Comparison of ENCODE assay signal across 11 mouse cellular contexts in the genomic region with DNA sequence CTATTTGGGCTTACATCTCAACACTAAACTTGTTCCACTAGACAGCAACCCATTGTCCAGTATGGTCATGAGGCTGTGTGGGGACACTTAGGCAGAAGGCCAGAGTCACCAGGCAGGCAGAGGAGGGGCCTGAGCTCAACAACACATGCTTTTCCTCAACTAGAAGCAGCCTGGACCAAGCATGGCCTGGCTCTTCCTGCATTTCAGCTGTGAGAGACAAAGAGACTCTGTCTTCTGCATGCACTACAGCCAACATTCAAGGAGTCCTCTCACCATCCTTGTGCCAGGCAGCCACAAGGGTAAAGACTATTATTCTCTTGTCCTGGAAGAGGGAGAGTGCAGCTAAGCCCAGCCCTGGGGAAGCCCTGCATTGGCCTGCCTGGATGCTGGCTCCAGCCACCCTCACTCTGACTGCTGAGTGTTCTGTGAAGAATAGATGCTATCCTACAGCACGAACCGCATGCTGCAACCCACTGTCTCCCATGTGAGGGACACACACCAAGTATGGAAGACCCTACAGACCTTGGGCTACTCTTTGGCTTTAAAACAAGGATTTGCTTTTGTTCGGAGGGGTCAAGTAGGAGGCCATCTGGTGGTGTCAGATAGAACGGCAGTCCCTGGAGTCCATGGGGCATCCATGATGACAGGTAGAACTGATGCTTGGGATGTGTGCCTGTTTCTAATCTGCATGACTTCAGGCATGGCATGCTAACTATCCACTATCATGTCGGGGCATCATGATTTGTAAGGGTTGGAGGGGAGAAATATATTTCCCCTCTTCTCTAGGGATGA. TPM values are rescaled to one million over a fixed set of nuclear protein-coding genes. Genes with fewer than 3 reads are reported as not detected.
DNase-seq lines count a peak whose midpoint lies in the region; ATAC-seq and TF ChIP-seq lines count a peak whose summit lies in the region.
"Had no signal": no experiment of that assay in that cellular context is flagged by ENCODE, and none has a peak within 500 bp of the region (broad histone marks: within the 10 kb centered on the region; RNA-seq: fewer than 3 reads in every experiment).

No protein-coding gene starts in this region.

- no peak overlapping the region for H3K4me3 ChIP-seq in left cerebral cortex, adult 2 months
- H3K4me3 ChIP-seq in limb, embryonic 10.5 days, result no peak overlapping the region
- H3K4me3 ChIP-seq: forebrain, embryonic 12.5 days; limb, embryonic 15.5 days had no signal

- peaks cover 98% of the 10 kb centered on the region for H3K36me3 ChIP-seq in limb, embryonic 10.5 days

- peak; percentile 40; the same call in 1 of the 2 replicates for ATAC-seq in megakaryocyte-erythroid progenitor cell, adult 5-6 weeks (replicated peaks; ENCODE audit: low FRiP score, low TSS enrichment, poor library complexity, severe bottlenecking)
- ATAC-seq: midbrain, embryonic 16.5 days had no signal

- no peaks in the 10 kb centered on the region for H3K9me3 ChIP-seq in limb, embryonic 10.5 days (replicated peaks)
- H3K9me3 ChIP-seq: forebrain, embryonic 12.5 days; limb, embryonic 15.5 days had no signal

- peak; percentile 57 for DNase-seq in cerebellum, adult 9-11 months
- no peak for DNase-seq in cerebellum, postnatal 14 days
- no peak for DNase-seq in left cerebral cortex, adult 2 months (ENCODE audit: extremely low spot score in 1 of 2, low spot score in 2 of 2)
- no peak for DNase-seq in left cerebral cortex, postnatal 36 days (ENCODE audit: low spot score in 2 of 2)
- peak; percentile 25 for DNase-seq in ZHBTc4 (ENCODE audit: low read depth, low spot score)
- DNase-seq in gastrocnemius, adult 18-20 months (ENCODE audit: low spot score), result no peak
- DNase-seq in limb, embryonic 10.5 days (ENCODE audit: low spot score), result no peak

- H3K4me1 ChIP-seq in limb, embryonic 10.5 days, result no peaks in the 10 kb centered on the region
- H3K4me1 ChIP-seq: forebrain, embryonic 12.5 days; limb, embryonic 15.5 days had no signal

- WGBS in limb, embryonic 10.5 days, result 85% methylated on average over 5 of the region's 5 CpGs

- no peaks in the 10 kb centered on the region for H3K27me3 ChIP-seq in limb, embryonic 10.5 days (ENCODE audit: low read depth, poor library complexity, severe bottlenecking)
- H3K27me3 ChIP-seq: forebrain, embryonic 12.5 days; limb, embryonic 15.5 days had no signal

- TF ChIP-seq CTCF in left cerebral cortex, adult 2 months (IDR thresholded peaks at IDR 0.05), result peak; percentile 42

- peak overlapping the region; percentile 59; the same call in 1 of the 2 replicates for H3K27ac ChIP-seq in left cerebral cortex, adult 2 months
- H3K27ac ChIP-seq in limb, embryonic 10.5 days, result no peak overlapping the region
- H3K27ac ChIP-seq: forebrain, embryonic 12.5 days; limb, embryonic 15.5 days had no signal

- intact Hi-C loops in left cerebral cortex, adult 2 months (cut with DNase I), result no loop called here
- intact Hi-C loops in left cerebral cortex, postnatal 36 days (cut with DNase I), result no loop called here

RNA-seq across cellular contexts. Expression of a gene that starts 42.2 kb away (rescaled TPM):
- 10 to 100 TPM; 61.2 to 63.7 TPM for total RNA-seq in left cerebral cortex, adult 2 months (2021)
- total RNA-seq in left cerebral cortex, postnatal 36 days (2021), result 10 to 100 TPM; 59.1 to 63.6 TPM
- 2.4 and 6.1 TPM in 2 replicates for total RNA-seq in megakaryocyte-erythroid progenitor cell, adult 5-6 weeks (2014; fragmentation: Nextera tagmentation)
- total RNA-seq in megakaryocyte-erythroid progenitor cell, adult 5-6 weeks (2017), result 7.2 and 16.2 TPM in 2 replicates
- total RNA-seq in gastrocnemius, adult 18-20 months (2021), result 10 to 100 TPM; 50.2 to 54.2 TPM
- 65.2 and 86.5 TPM in 2 replicates for polyA plus RNA-seq in limb, embryonic 10.5 days (2016; fragmentation: Nextera tagmentation; extraction: Ambion mirVana)

Comparison
In these comparisons a context has a peak if more than half of its experiments do, and no peak if none do; other contexts are left out.
1. DNase-seq: peak in cerebellum, adult 9-11 months (single experiment) and ZHBTc4 (single experiment); none in cerebellum, postnatal 14 days (0 of 2), left cerebral cortex, adult 2 months (0 of 2), left cerebral cortex, postnatal 36 days (0 of 2), gastrocnemius, adult 18-20 months (single experiment) and limb, embryonic 10.5 days (single experiment).